10 mouse cellular contexts compared by ENCODE assay signal in the genomic region with DNA sequence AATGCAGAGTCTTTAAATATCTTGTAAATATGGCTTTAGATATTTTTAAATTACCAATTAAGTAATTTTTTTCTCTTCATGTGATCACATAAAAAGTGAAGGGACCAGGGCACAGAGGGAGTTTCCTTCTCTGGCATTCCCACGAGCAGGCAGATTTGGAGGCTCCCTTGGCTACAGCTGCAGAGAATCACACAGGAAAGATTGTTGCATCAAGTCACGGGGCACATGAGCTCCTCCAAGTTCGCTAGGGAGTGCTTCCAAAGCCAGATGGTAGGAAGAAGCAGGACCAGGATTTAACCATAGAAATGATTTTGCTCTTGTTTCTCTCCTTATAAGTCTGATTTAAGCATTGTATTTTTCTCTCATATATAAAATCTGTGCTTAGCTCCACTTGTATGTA. TPM values are rescaled to one million over a fixed set of nuclear protein-coding genes. Genes with fewer than 3 reads are reported as not detected.
A peak's percentile ranks its signal among the peaks of the same experiment; 100 is the strongest.
DNase-seq lines count a peak whose midpoint lies in the region; ATAC-seq and TF ChIP-seq lines count a peak whose summit lies in the region.
"Had no signal": no experiment of that assay in that cellular context is flagged by ENCODE, and none has a peak within 500 bp of the region (broad histone marks: within the 10 kb centered on the region; RNA-seq: fewer than 3 reads in every experiment).

No protein-coding gene starts in this region.

- peak; percentile 83 for ATAC-seq in forebrain, postnatal 0 days
- ATAC-seq: Patski had no signal

- no peaks in the 10 kb centered on the region for H3K27me3 ChIP-seq in forebrain, postnatal 0 days (ENCODE audit: insufficient read depth, low read length)
- no peaks in the 10 kb centered on the region for H3K27me3 ChIP-seq in forebrain, embryonic 10.5 days (ENCODE audit: poor library complexity, severe bottlenecking)
- H3K27me3 ChIP-seq: Patski had no signal

- intact Hi-C loops in left cerebral cortex, postnatal 10 days (cut with DNase I) = no loop called here

- H3K4me1 ChIP-seq in forebrain, postnatal 0 days (ENCODE audit: insufficient read depth) = no peaks in the 10 kb centered on the region
- no peaks in the 10 kb centered on the region for H3K4me1 ChIP-seq in forebrain, embryonic 10.5 days

- no peak overlapping the region for H3K9ac ChIP-seq in forebrain, postnatal 0 days

- WGBS in forebrain, postnatal 0 days = 55% methylated on average over 3 of the region's 3 CpGs
- WGBS in forebrain, embryonic 10.5 days = 67% methylated on average over 3 of the region's 3 CpGs

- H3K9me3 ChIP-seq in forebrain, postnatal 0 days (ENCODE audit: low read length) = no peaks in the 10 kb centered on the region
- H3K9me3 ChIP-seq in forebrain, embryonic 10.5 days = no peaks in the 10 kb centered on the region

- no peak overlapping the region for H3K27ac ChIP-seq in forebrain, postnatal 0 days (ENCODE audit: low read depth, low read length)
- no peak overlapping the region for H3K27ac ChIP-seq in forebrain, embryonic 10.5 days

- H3K36me3 ChIP-seq in forebrain, postnatal 0 days (ENCODE audit: insufficient read depth) = no peaks in the 10 kb centered on the region
- H3K36me3 ChIP-seq in forebrain, embryonic 10.5 days (replicated peaks) = no peaks in the 10 kb centered on the region

- DNase-seq in forebrain, postnatal 0 days = peak; percentile 29
- no peak for DNase-seq in forebrain, embryonic 10.5 days (ENCODE audit: extremely low spot score, low spot score)
- peak; percentile 66 for DNase-seq in brain, adult 2 months (ENCODE audit: low read depth, low spot score)
- DNase-seq in gastrocnemius, postnatal 25 days = peak; percentile 21
- DNase-seq in left cerebral cortex, postnatal 10 days (ENCODE audit: extremely low spot score in 1 of 2, low spot score in 2 of 2) = peak; percentile 26 to 39
- DNase-seq in ovary, postnatal 36 days (ENCODE audit: low spot score) = no peak
- no peak for DNase-seq in ovary, postnatal 10 days (ENCODE audit: low spot score)
- no peak for DNase-seq in adrenal gland, postnatal 36 days
- DNase-seq: liver had no signal

- no peak for TF ChIP-seq CTCF in forebrain, postnatal 0 days (IDR thresholded peaks at IDR 0.05; ENCODE audit: low read depth)

- no peak overlapping the region for H3K4me2 ChIP-seq in forebrain, postnatal 0 days (ENCODE audit: low read depth)

- H3K4me3 ChIP-seq in forebrain, postnatal 0 days (ENCODE audit: low read depth, low read length) = no peak overlapping the region
- no peak overlapping the region for H3K4me3 ChIP-seq in forebrain, embryonic 10.5 days

RNA-seq across cellular contexts. Expression of a gene that starts 53.9 kb away (rescaled TPM):
- total RNA-seq in forebrain, postnatal 0 days (2014; rRNA removed) = 0.54 and 1.2 TPM in 2 replicates
- polyA plus RNA-seq in forebrain, postnatal 0 days (2015; fragmentation: Nextera tagmentation; extraction: Ambion mirVana) = 0.54 and 0.64 TPM in 2 replicates
- 0.19 and 0.25 TPM in 2 replicates for polyA plus RNA-seq in forebrain, embryonic 10.5 days (2016; fragmentation: Nextera tagmentation; extraction: Ambion mirVana)
- total RNA-seq in gastrocnemius, postnatal 25 days (2021) = 10 to 100 TPM; 13.2 to 17.9 TPM
- total RNA-seq in left cerebral cortex, postnatal 10 days (2021) = 10 to 100 TPM; 15.8 to 17.7 TPM
- total RNA-seq in adrenal gland, postnatal 36 days (2021) = 1 to 10 TPM; 6.6 to 8.9 TPM

Comparison
In these comparisons a context has a peak if more than half of its experiments do, and no peak if none do; other contexts are left out.
1. DNase-seq: peak in forebrain, postnatal 0 days (single experiment), brain, adult 2 months (single experiment), gastrocnemius, postnatal 25 days (single experiment) and left cerebral cortex, postnatal 10 days (2 of 2); none in forebrain, embryonic 10.5 days (single experiment), ovary, postnatal 36 days (single experiment), ovary, postnatal 10 days (single experiment) and adrenal gland, postnatal 36 days (0 of 2).